Mouse (Mus musculus) left cerebral cortex, adult 2 months (tissue): ENCODE measurements around the gene Hist1h1c. TPM values are rescaled to one million over a fixed set of nuclear protein-coding genes. Genes with fewer than 3 reads are reported as not detected.
"Not testable (repeated sequence)": the region's sequence is repeated elsewhere in the genome, so short reads cannot be mapped to it uniquely, and the experiment has no call there.

ENCODE experiments used
- DNase-seq, 2 experiments: peaks; one replicate each; pipeline ENCODE4 v3.0.0; 2021 to 2022; ENCODE audit warnings: low spot score in 2 of 2, mixed read lengths in 1 of 2; ENCODE audit errors: extremely low spot score in 1 of 2
- H3K27ac ChIP-seq: fragments of 200-600 bp; 2 replicates; pipeline ENCODE4 v1.8.1; 2022
- H3K4me3 ChIP-seq: fragments of 200-600 bp; 2 replicates; pipeline ENCODE4 v1.8.1; 2022
- CTCF ChIP-seq: fragments of 200-600 bp; IDR thresholded peaks from 2 replicates; pipeline ENCODE4 v1.8.1; 2022; ENCODE audit warnings: antibody characterized with exemption, mild to moderate bottlenecking, moderate library complexity
- intact Hi-C: fragments of 180-260 bp; cut with DNase I; formaldehyde crosslinking; loops from one replicate; pipeline ENCODE4 v1.15.1; 2025
- total RNA-seq, 2 experiments: library from RNA; stranded (reverse); gene quantifications; 2 replicates each; pipeline ENCODE4 v1.2.3; 2021

Hist1h1c gene
- total RNA-seq, 2 experiments from 2014 or later = 53.4 to 53.7 TPM

- no peak overlapping the region for H3K4me3 ChIP-seq
- no peak for DNase-seq
- no peak overlapping the region for H3K27ac ChIP-seq
- intact Hi-C loops = no loop called here
- no peak for TF ChIP-seq CTCF
These were observed 21.4 kb upstream of the Hist1h1c start for GRCm38 (mm10) chr13:23717176-23717575.

- DNase-seq, H3K27ac ChIP-seq, H3K4me3 ChIP-seq, intact Hi-C loops: not testable (repeated sequence)
These were observed 20.9 kb upstream of the Hist1h1c start for GRCm38 (mm10) chr13:23717593-23718245.

GRCm38 (mm10) chr13:23724239-23724638 is 14.4 kb upstream of the Hist1h1c start:
- no peak for TF ChIP-seq CTCF
- Histone ChIP-seq H3K4me3 (no peak overlapping the region), H3K27ac (no peak overlapping the region)
- intact Hi-C loops = no loop called here
- no peak for DNase-seq

- no peak for TF ChIP-seq CTCF
- Histone ChIP-seq H3K27ac (no peak overlapping the region), H3K4me3 (no peak overlapping the region)
- intact Hi-C loops = no loop called here
- DNase-seq = no peak
These were observed 13.4 kb upstream of the Hist1h1c start for GRCm38 (mm10) chr13:23725213-23725612.

GRCm38 (mm10) chr13:23728472-23729191 is 10.0 kb upstream of the Hist1h1c start:
- H3K27ac ChIP-seq = no peak overlapping the region
- TF ChIP-seq CTCF = no peak
- DNase-seq = no peak
- intact Hi-C loops = no loop called here
- no peak overlapping the region for H3K4me3 ChIP-seq

- no peak for DNase-seq
- intact Hi-C loops = no loop called here
- no peak for TF ChIP-seq CTCF
- Histone ChIP-seq H3K27ac (no peak overlapping the region), H3K4me3 (no peak overlapping the region)
These were observed 9.4 kb upstream of the Hist1h1c start for GRCm38 (mm10) chr13:23729192-23729525.

- no peak overlapping the region for H3K4me3 ChIP-seq
- no peak for DNase-seq
- intact Hi-C loops = no loop called here
- H3K27ac ChIP-seq = no peak overlapping the region
- TF ChIP-seq CTCF = no peak
These were observed 8.9 kb upstream of the Hist1h1c start for GRCm38 (mm10) chr13:23729706-23730105.

- TF ChIP-seq CTCF = no peak
- H3K27ac ChIP-seq = no peak overlapping the region
- intact Hi-C loops = no loop called here
- no peak for DNase-seq
- H3K4me3 ChIP-seq = no peak overlapping the region
These were observed 8.1 kb upstream of the Hist1h1c start for GRCm38 (mm10) chr13:23730479-23730878.

GRCm38 (mm10) chr13:23732156-23732804 is 6.3 kb upstream of the Hist1h1c start:
- Histone ChIP-seq H3K4me3 (no peak overlapping the region), H3K27ac (no peak overlapping the region)
- peak; percentile 86 for TF ChIP-seq CTCF
- intact Hi-C loops = loop anchor here (1.0 kb wide), 1 partner anchor 31 kb away; no protein-coding TSS in a partner anchor
- no peak for DNase-seq

- TF ChIP-seq CTCF = no peak
- DNase-seq = no peak
- Histone ChIP-seq H3K27ac (no peak overlapping the region), H3K4me3 (no peak overlapping the region)
- intact Hi-C loops = loop anchor here (5.0 kb wide), 2 partner anchors 115 to 1695 kb away; partner anchors contain the start of genes Hist1h1e, Hist1h2ag, Hist1h2be and Hist1h2bj
These were observed 1.5 kb upstream of the Hist1h1c start for GRCm38 (mm10) chr13:23737091-23737490.

GRCm38 (mm10) chr13:23738041-23738440 is 567 bp upstream of the Hist1h1c start:
- DNase-seq = no peak
- TF ChIP-seq CTCF = no peak
- intact Hi-C loops = loop anchor here (5.0 kb wide), 2 partner anchors 116 to 1696 kb away; partner anchors contain the start of genes Hist1h1e, Hist1h2ag, Hist1h2be and Hist1h2bj
- peak overlapping the region; percentile 83 for H3K4me3 ChIP-seq
- peak overlapping the region; percentile 93 for H3K27ac ChIP-seq
